Mouse (Mus musculus) midbrain, embryonic 12.5 days (tissue): ENCODE results near the gene Zg16. TPM values are rescaled to one million over a fixed set of nuclear protein-coding genes. Genes with fewer than 3 reads are reported as not detected.
"Not testable (repeated sequence)": the region's sequence is repeated elsewhere in the genome, so short reads cannot be mapped to it uniquely, and the experiment has no call there.

Experiments used
- ATAC-seq: fragments of 200-750 bp; cut with Nextera tagmentation; 2 replicates; pipeline ENCODE4 v1.8.0; 2017; ENCODE audit warnings: low read depth, moderate TSS enrichment, moderate library complexity; ENCODE audit not compliant: low FRiP score
- H3K27ac ChIP-seq: fragments of 300-500 bp; sonication (generic); replicated peaks from 2 replicates; pipeline ENCODE4 v1.5.1; 2016; ENCODE audit warnings: mild to moderate bottlenecking
- H3K27me3 ChIP-seq: fragments of 300-500 bp; sonication (generic); 2 replicates; pipeline ENCODE4 v1.6.1; 2016; ENCODE audit warnings: mild to moderate bottlenecking
- H3K36me3 ChIP-seq: fragments of 300-500 bp; sonication (generic); 2 replicates; pipeline ENCODE4 v1.6.1; 2016
- H3K4me1 ChIP-seq: fragments of 300-500 bp; sonication (generic); 2 replicates; pipeline ENCODE4 v1.6.1; 2016
- H3K4me2 ChIP-seq: fragments of 300-500 bp; sonication (generic); replicated peaks from 2 replicates; pipeline ENCODE4 v1.6.1; 2016; ENCODE audit warnings: mild to moderate bottlenecking, moderate library complexity
- H3K4me3 ChIP-seq: fragments of 300-500 bp; sonication (generic); 2 replicates; pipeline ENCODE4 v1.5.1; 2016; ENCODE audit warnings: mild to moderate bottlenecking
- H3K9ac ChIP-seq: fragments of 300-500 bp; sonication (generic); replicated peaks from 2 replicates; pipeline ENCODE4 v1.6.1; 2016; ENCODE audit warnings: mild to moderate bottlenecking, moderate library complexity
- H3K9me3 ChIP-seq: fragments of 300-500 bp; sonication (generic); 2 replicates; pipeline ENCODE4 v1.6.1; 2016; ENCODE audit warnings: mild to moderate bottlenecking
- WGBS: fragments of 180-500 bp; shearing (Covaris S2); methylation state at CpG from one replicate; pipeline ENCODE4 v1.1.7; 2016; 5-methylcytosine and 5-hydroxymethylcytosine counted together
- polyA plus RNA-seq: library from polyadenylated mRNA; unstranded; fragments of >200 nt; fragmentation: Nextera tagmentation; extraction: Ambion mirVana; gene quantifications from 2 replicates; pipeline ENCODE4 v1.2.1, GENCODE M21; 2016

Gene Zg16
- polyA plus RNA-seq: not detected in 2 replicates

DNA sequence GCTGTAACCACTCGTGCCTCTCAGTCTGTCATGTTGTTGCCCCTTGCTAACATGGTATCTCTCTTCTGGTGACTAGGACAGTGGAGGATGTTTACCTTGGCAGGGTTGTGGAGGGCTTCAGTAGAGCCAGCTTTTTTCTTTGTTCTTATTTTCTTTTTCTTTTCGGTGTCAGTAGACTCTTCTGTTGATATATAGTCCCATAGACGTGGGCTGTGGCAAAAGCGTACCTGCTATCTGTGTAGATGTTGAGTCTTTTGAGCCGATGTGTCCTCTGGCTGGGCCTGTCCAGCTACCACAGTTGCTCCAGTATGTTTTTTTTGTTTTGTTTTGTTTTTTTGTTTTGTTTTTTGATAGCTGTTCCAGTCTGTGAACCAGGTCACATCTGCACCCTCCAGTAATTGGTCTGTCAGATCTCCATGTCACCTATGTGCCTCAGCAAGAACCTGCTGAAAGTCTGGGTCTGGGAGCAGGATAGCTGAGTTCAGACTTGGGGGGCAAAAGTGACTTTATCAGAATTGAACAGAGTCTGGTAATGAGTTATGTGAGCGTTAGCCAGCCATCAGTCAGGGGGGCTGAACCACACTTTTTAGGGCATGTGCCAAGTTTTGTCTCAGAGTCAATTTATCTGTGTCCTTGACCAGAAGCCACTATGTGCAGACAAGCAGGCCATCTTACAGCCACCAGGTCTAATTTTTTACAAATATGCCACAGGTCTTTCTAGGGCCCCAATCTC, at the start of gene Zg16:
Zg16 (minus strand) TSS at position 51 of the 733 bp plus-strand sequence.
- not testable (repeated sequence) for H3K36me3 ChIP-seq, H3K27ac ChIP-seq, H3K4me1 ChIP-seq, H3K4me3 ChIP-seq, H3K9me3 ChIP-seq, H3K4me2 ChIP-seq, ATAC-seq, H3K27me3 ChIP-seq, H3K9ac ChIP-seq
- WGBS: 85% methylated on average over 6 of the region's 6 CpGs

DNA sequence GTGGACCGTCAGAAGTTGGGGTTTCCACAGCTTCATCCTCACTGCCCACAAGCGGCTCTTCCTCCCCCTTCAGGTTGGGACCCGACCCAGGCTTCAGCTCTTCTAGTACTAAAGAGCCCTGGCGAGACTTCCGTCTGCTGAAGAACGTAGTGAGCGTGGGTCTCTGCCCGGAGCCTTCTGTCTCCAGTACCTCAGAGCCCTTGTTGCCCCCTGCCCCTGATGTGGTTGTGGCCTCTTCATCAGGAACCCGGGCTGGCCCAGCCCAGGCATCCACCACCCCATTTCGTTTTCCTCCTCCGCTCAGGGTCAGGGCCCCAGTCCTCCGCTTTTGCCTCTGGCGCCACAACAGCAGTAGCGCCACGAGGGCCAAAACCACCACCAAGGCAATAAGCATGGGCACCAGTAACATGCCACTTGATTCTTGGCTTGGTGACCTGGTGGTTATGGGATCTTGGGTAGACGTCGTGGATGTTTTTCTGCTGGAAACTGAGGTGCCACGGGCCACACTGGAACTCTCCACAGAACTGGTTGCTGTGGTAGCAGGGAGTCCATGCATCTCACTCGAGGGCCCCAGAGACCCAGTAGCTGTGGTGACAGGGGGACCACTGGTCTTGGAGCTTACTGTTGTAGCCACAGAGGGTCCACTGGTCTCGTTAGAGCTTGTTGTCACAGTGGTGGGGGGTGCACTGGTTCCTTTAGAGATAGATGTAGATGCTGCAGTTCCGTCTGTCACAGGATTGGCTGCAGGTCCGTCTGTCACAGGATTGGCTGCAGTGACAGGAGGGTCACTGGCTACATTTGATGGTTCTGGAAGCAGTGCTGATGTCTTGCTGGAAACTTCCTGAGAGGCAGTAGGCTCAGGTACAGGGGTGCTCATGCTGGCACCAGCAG, 49.3 kb upstream of the Zg16 start:
- H3K9ac ChIP-seq: no peak overlapping the region
- ATAC-seq: no peak
- WGBS: 86% methylated on average over 22 of the region's 22 CpGs

GRCm38 (mm10) chr7:127134821-127135447, 47.8 kb upstream of the Zg16 start:
- H3K36me3 ChIP-seq: no peaks in the 10 kb centered on the region
- H3K9ac ChIP-seq: no peak overlapping the region
- WGBS: 85% methylated on average over 11 of the region's 11 CpGs
- H3K4me2 ChIP-seq: no peak overlapping the region
- H3K27ac ChIP-seq: no peak overlapping the region
- H3K9me3 ChIP-seq: no peaks in the 10 kb centered on the region
- no peaks in the 10 kb centered on the region for H3K4me1 ChIP-seq
- ATAC-seq: no peak
- H3K4me3 ChIP-seq: no peak overlapping the region
- no peaks in the 10 kb centered on the region for H3K27me3 ChIP-seq

More for the DNA sequence above, 49.3 kb upstream of the Zg16 start:
- Histone ChIP-seq H3K27ac (no peak overlapping the region), H3K36me3 (no peaks in the 10 kb centered on the region), H3K4me2 (no peak overlapping the region), H3K9me3 (no peaks in the 10 kb centered on the region), H3K4me3 (no peak overlapping the region), H3K4me1 (no peaks in the 10 kb centered on the region), H3K27me3 (no peaks in the 10 kb centered on the region)

DNA sequence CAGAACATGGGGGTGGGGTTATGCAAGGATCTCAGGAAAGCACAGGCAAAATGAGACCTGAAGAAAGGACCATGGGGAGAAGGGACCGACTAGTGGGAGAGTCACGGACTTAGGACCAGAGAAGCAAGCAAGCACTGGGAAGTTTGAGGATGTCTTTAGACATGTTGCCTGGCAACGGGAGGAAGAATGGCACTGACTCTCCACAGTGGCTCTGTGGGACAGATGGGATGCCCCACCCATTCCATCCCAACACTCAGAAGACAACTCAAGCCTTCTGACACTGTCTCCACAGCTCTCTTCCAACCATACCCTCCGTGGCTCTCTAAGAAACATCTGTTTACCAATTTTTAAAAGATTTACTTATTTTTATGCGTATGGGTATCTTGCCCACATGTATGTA, 46.0 kb upstream of the Zg16 start:
- H3K9ac ChIP-seq: no peak overlapping the region
- no peaks in the 10 kb centered on the region for H3K36me3 ChIP-seq
- no peak overlapping the region for H3K27ac ChIP-seq
- H3K4me1 ChIP-seq: no peaks in the 10 kb centered on the region
- WGBS: 47% methylated on average over 5 of the region's 5 CpGs
- no peak overlapping the region for H3K4me2 ChIP-seq
- H3K27me3 ChIP-seq: no peaks in the 10 kb centered on the region
- H3K9me3 ChIP-seq: no peaks in the 10 kb centered on the region
- H3K4me3 ChIP-seq: no peak overlapping the region
- no peak for ATAC-seq

DNA sequence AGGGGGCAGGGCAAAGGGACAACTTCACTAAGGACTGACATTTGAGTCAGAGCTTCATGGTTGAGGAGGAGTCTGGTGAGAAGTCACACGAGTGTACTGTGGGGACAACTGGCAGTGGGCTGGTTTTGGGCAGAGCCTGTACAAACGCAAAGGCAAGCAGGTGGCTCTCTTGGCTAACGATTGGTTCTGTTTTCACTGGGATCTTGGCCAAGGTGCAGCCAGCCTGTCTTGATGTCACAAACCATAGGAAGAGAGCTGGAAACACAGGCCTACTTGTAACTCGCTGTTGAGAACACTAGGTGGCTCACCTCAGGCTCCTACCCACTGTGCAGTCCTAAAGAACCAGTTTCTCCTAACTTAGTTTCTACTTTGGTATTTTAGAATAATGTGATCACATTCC, 42.5 kb upstream of the Zg16 start:
- Histone ChIP-seq H3K9ac (no peak overlapping the region), H3K9me3 (no peaks in the 10 kb centered on the region), H3K27me3 (no peaks in the 10 kb centered on the region), H3K27ac (no peak overlapping the region), H3K4me3 (no peak overlapping the region), H3K4me1 (no peaks in the 10 kb centered on the region), H3K4me2 (no peak overlapping the region), H3K36me3 (no peaks in the 10 kb centered on the region)
- no peak for ATAC-seq
- 24% methylated on average over 4 of the region's 4 CpGs for WGBS

DNA sequence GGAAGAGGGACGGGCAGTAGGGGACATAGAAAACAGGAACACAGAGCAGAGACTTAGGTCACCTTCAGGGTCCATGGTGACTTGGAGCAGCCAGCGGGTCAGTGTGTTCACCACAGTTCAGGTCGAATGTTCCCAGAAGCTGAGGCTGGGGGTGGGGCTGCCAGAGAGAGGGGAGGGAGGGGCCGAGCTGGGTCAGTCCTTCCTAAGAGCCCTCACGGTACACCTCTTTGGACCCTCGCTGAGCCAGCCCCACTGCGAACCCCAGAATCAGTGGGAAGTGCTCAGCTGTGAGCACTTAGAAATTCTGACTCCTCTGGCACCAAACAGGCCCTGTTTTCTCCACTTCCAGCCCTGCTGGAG, 34.8 kb upstream of the Zg16 start, which contains the start of gene Qprt:
Qprt (minus strand) TSS at position 316 of the 360 bp plus-strand sequence.
- Histone ChIP-seq H3K4me2 (peak within 1 kb of the TSS; percentile 34), H3K27ac (no peak within 1 kb of the TSS), H3K9ac (peak within 1 kb of the TSS; percentile 39; the same call in 1 of the 2 replicates), H3K4me3 (peak within 1 kb of the TSS; percentile 20; the same call in 1 of the 2 replicates), H3K27me3 (peaks cover 46% of the 10 kb centered on the region), H3K36me3 (no peaks in the 10 kb centered on the region), H3K9me3 (no peaks in the 10 kb centered on the region), H3K4me1 (peaks cover 13% of the 10 kb centered on the region)
- no peak for ATAC-seq
- WGBS: 2% methylated on average over 7 of the region's 7 CpGs

DNA sequence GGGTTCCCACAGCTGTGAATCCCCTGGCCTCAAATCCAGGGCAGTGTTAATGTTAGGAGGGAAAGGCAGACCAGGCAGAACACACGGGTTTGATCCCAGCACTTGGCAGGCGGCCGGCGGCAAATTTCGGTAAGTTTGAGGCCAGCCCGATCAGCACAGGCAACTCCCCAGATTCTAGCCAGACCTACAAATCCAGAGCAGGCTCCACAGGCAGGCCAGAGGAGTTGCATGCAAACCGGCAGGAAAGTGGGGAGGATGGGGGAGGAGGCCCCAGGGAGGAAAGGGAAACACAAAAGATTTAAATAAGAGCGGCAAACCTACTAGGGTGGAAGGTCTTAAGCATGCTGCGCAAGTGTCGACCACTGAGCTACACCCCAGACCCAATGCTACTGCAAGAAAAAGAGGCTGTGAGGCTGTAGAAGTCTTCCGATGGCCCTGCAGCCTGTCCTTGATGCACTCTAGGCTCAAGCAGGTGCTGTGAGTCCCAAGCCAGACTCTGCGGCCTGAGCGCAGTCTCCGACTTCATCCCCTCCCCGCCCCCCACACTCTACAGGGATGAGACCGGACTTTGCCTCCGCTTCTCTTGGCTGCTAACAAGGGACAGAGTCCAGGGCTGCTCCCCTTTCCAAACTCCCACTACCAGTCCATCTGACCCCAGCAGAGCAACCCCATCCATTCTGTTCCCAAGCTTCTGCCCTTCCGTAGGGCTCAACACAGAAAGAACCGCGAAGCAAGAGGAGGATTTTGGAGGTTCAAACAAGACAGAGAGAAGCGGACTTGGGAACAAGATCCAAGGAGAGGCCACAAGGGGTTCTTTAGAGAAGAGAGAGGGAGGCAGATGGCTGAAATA, 34.2 kb upstream of the Zg16 start:
- Histone ChIP-seq H3K4me1 (peaks cover 13% of the 10 kb centered on the region), H3K36me3 (no peaks in the 10 kb centered on the region), H3K4me3 (peak overlapping the region; percentile 20; the same call in 1 of the 2 replicates), H3K9me3 (no peaks in the 10 kb centered on the region), H3K4me2 (peak overlapping the region; percentile 34), H3K9ac (peak overlapping the region; percentile 39; the same call in 1 of the 2 replicates), H3K27me3 (peaks cover 46% of the 10 kb centered on the region), H3K27ac (no peak overlapping the region)
- 4% methylated on average over 21 of the region's 21 CpGs for WGBS
- ATAC-seq: no peak

- Histone ChIP-seq H3K27ac (no peak overlapping the region), H3K9ac (no peak overlapping the region), H3K4me2 (no peak overlapping the region), H3K4me1 (peaks cover 13% of the 10 kb centered on the region), H3K27me3 (peaks cover 46% of the 10 kb centered on the region), H3K9me3 (no peaks in the 10 kb centered on the region), H3K36me3 (no peaks in the 10 kb centered on the region), H3K4me3 (no peak overlapping the region)
- ATAC-seq: no peak
- 53% methylated on average over 14 of the region's 14 CpGs for WGBS
These were observed 31.7 kb upstream of the Zg16 start for GRCm38 (mm10) chr7:127118671-127119445.

DNA sequence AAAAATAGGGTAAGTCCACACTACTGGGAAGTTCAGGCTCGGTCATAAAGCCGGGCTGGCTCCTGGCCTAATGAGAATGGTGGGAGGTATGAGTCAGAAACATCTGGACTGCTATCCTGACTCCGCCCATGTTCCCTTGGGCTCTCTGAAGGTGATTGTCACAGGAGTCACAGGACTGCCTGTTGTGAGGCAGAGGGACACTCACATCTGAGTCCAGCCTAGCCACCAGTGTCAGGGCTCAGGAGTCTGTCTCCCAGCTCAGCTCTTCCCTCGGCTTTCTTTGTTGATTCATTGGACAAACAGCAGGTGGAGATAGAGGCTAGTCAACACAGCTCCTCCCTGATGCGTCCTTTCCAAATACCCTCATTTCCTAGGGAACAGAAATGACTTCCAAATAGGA, 30.8 kb upstream of the Zg16 start:
- WGBS: 55% methylated on average over 5 of the region's 5 CpGs
- Histone ChIP-seq H3K9me3 (no peaks in the 10 kb centered on the region), H3K4me2 (no peak overlapping the region), H3K27me3 (peaks cover 41% of the 10 kb centered on the region), H3K4me1 (peaks cover 19% of the 10 kb centered on the region), H3K9ac (no peak overlapping the region), H3K36me3 (no peaks in the 10 kb centered on the region), H3K4me3 (no peak overlapping the region), H3K27ac (no peak overlapping the region)
- ATAC-seq: no peak

DNA sequence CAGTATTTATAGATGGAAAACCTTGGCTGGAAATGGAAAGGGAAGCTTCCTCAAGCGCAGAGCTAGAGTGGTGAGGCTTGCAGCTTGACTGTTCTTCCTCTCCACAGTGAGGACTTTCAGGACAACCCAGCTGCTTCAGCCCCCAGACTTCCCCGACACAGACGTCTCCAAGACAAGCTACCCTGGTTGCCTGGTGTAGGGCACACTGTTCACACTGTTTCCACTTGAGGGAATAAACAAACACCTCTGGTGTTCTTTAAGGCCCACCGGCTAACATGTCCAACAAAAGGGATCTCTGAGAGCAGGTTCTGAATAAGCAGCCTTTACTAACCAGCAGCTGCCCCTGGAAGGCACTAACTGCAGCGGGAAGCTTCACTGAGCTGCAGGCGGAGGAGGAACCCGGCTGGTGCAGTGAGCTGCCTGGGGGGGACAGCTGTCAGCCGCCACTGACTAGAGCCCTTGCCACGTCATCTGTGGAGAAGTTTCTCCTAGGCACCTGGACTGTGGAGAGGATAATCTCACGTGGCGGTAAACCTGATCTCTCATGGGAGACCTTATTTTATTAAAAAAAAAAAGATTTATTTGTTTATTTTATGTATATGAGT, 29.3 kb upstream of the Zg16 start:
- H3K9me3 ChIP-seq: no peaks in the 10 kb centered on the region
- 52% methylated on average over 11 of the region's 11 CpGs for WGBS
- no peak overlapping the region for H3K4me3 ChIP-seq
- H3K4me1 ChIP-seq: peaks cover 13% of the 10 kb centered on the region
- no peaks in the 10 kb centered on the region for H3K36me3 ChIP-seq
- H3K4me2 ChIP-seq: no peak overlapping the region
- no peak overlapping the region for H3K27ac ChIP-seq
- peaks cover 28% of the 10 kb centered on the region for H3K27me3 ChIP-seq
- ATAC-seq: no peak
- no peak overlapping the region for H3K9ac ChIP-seq
